Mouse (Mus musculus): ENCODE data around the gene Adh7. TPM values are rescaled to one million over a fixed set of nuclear protein-coding genes. Genes with fewer than 3 reads are reported as not detected.

Adh7 gene
- polyA plus RNA-seq, 1 experiment from 2014 or later = 0.62 TPM

- Histone ChIP-seq H3K27me3 (replicated peaks; ENCODE audit: insufficient read depth, low read length) (no peaks in the 10 kb centered on the region), H3K9ac (replicated peaks; ENCODE audit: low read depth) (no peak overlapping the region), H3K4me3 (ENCODE audit: low read depth, low read length) (no peak overlapping the region), H3K9me3 (ENCODE audit: low read length) (no peaks in the 10 kb centered on the region), H3K4me2 (replicated peaks; ENCODE audit: low read depth, low read length) (peak overlapping the region; percentile 38; the same call in 1 of the 2 replicates), H3K4me1 (ENCODE audit: insufficient read depth, low read depth, low read length) (no peaks in the 10 kb centered on the region), H3K36me3 (ENCODE audit: insufficient read depth, low read length) (no peaks in the 10 kb centered on the region), H3K27ac (ENCODE audit: low read length) (no peak overlapping the region)
- DNase-seq (ENCODE audit: low spot score) = no peak
- WGBS = 71% methylated on average over 7 of the region's 7 CpGs
- no peak for ATAC-seq
- no peak for TF ChIP-seq CTCF (IDR thresholded peaks at IDR 0.05)
- TF ChIP-seq EP300 (IDR thresholded peaks at IDR 0.05) = no peak
Measured at GRCm38 (mm10) chr3:138198722-138199068, 18.9 kb upstream of the Adh7 start.

GRCm38 (mm10) chr3:138208821-138209220, 8.7 kb upstream of the Adh7 start:
- DNase-seq (ENCODE audit: low spot score) (no peak), ATAC-seq (no peak)
- H3K36me3 ChIP-seq (ENCODE audit: insufficient read depth, low read length) = no peaks in the 10 kb centered on the region
- H3K9ac ChIP-seq (replicated peaks; ENCODE audit: low read depth) = no peak overlapping the region
- TF ChIP-seq CTCF (IDR thresholded peaks at IDR 0.05) = no peak
- TF ChIP-seq EP300 (IDR thresholded peaks at IDR 0.05) = no peak
- H3K4me1 ChIP-seq (ENCODE audit: insufficient read depth, low read depth, low read length) = no peaks in the 10 kb centered on the region
- no peak overlapping the region for H3K4me3 ChIP-seq (ENCODE audit: low read depth, low read length)
- no peaks in the 10 kb centered on the region for H3K9me3 ChIP-seq (ENCODE audit: low read length)
- WGBS = 88% methylated on average over 3 of the region's 3 CpGs
- no peak overlapping the region for H3K27ac ChIP-seq (ENCODE audit: low read length)
- no peaks in the 10 kb centered on the region for H3K27me3 ChIP-seq (replicated peaks; ENCODE audit: insufficient read depth, low read length)
- no peak overlapping the region for H3K4me2 ChIP-seq (replicated peaks; ENCODE audit: low read depth, low read length)

- no peak overlapping the region for H3K27ac ChIP-seq (ENCODE audit: low read length)
- ATAC-seq (no peak), DNase-seq (ENCODE audit: low spot score) (no peak)
- 64% methylated on average over 5 of the region's 5 CpGs for WGBS
- H3K4me1 ChIP-seq (ENCODE audit: insufficient read depth, low read depth, low read length) = no peaks in the 10 kb centered on the region
- no peaks in the 10 kb centered on the region for H3K9me3 ChIP-seq (ENCODE audit: low read length)
- H3K4me2 ChIP-seq (replicated peaks; ENCODE audit: low read depth, low read length) = no peak overlapping the region
- no peaks in the 10 kb centered on the region for H3K27me3 ChIP-seq (replicated peaks; ENCODE audit: insufficient read depth, low read length)
- no peaks in the 10 kb centered on the region for H3K36me3 ChIP-seq (ENCODE audit: insufficient read depth, low read length)
- no peak overlapping the region for H3K9ac ChIP-seq (replicated peaks; ENCODE audit: low read depth)
- TF ChIP-seq EP300 (IDR thresholded peaks at IDR 0.05) (no peak), CTCF (IDR thresholded peaks at IDR 0.05) (no peak)
- H3K4me3 ChIP-seq (ENCODE audit: low read depth, low read length) = no peak overlapping the region
Measured at GRCm38 (mm10) chr3:138210432-138211075, 7.0 kb upstream of the Adh7 start.

- no peak overlapping the region for H3K27ac ChIP-seq (ENCODE audit: low read length)
- H3K9ac ChIP-seq (replicated peaks; ENCODE audit: low read depth) = no peak overlapping the region
- WGBS = 88% methylated on average over 4 of the region's 4 CpGs
- no peaks in the 10 kb centered on the region for H3K4me1 ChIP-seq (ENCODE audit: insufficient read depth, low read depth, low read length)
- H3K9me3 ChIP-seq (ENCODE audit: low read length) = no peaks in the 10 kb centered on the region
- ATAC-seq (no peak), DNase-seq (ENCODE audit: low spot score) (no peak)
- TF ChIP-seq CTCF (IDR thresholded peaks at IDR 0.05) (no peak), EP300 (IDR thresholded peaks at IDR 0.05) (no peak)
- no peak overlapping the region for H3K4me2 ChIP-seq (replicated peaks; ENCODE audit: low read depth, low read length)
- H3K4me3 ChIP-seq (ENCODE audit: low read depth, low read length) = no peak overlapping the region
- H3K27me3 ChIP-seq (replicated peaks; ENCODE audit: insufficient read depth, low read length) = no peaks in the 10 kb centered on the region
- H3K36me3 ChIP-seq (ENCODE audit: insufficient read depth, low read length) = no peaks in the 10 kb centered on the region
Measured at GRCm38 (mm10) chr3:138212431-138212951, 5.1 kb upstream of the Adh7 start.

GRCm38 (mm10) chr3:138215395-138215989, 2.1 kb upstream of the Adh7 start:
- 45% methylated on average over 11 of the region's 11 CpGs for WGBS
- Histone ChIP-seq H3K27ac (ENCODE audit: low read length) (no peak overlapping the region), H3K9me3 (ENCODE audit: low read length) (no peaks in the 10 kb centered on the region), H3K27me3 (replicated peaks; ENCODE audit: insufficient read depth, low read length) (no peaks in the 10 kb centered on the region), H3K9ac (replicated peaks; ENCODE audit: low read depth) (no peak overlapping the region), H3K4me1 (ENCODE audit: insufficient read depth, low read depth, low read length) (no peaks in the 10 kb centered on the region), H3K4me3 (ENCODE audit: low read depth, low read length) (no peak overlapping the region), H3K4me2 (replicated peaks; ENCODE audit: low read depth, low read length) (no peak overlapping the region), H3K36me3 (ENCODE audit: insufficient read depth, low read length) (no peaks in the 10 kb centered on the region)
- TF ChIP-seq CTCF (IDR thresholded peaks at IDR 0.05) (no peak), EP300 (IDR thresholded peaks at IDR 0.05) (no peak)
- DNase-seq (ENCODE audit: low spot score) = no peak
- no peak for ATAC-seq

GRCm38 (mm10) chr3:138216091-138216490, 1.5 kb upstream of the Adh7 start:
- WGBS = 77% methylated on average over 8 of the region's 8 CpGs

More at GRCm38 (mm10) chr3:138216091-138216490, 1.5 kb upstream of the Adh7 start:
- Histone ChIP-seq H3K4me1 (ENCODE audit: insufficient read depth, low read depth, low read length) (no peaks in the 10 kb centered on the region), H3K9me3 (ENCODE audit: low read length) (no peaks in the 10 kb centered on the region), H3K27ac (ENCODE audit: low read length) (no peak overlapping the region), H3K4me2 (replicated peaks; ENCODE audit: low read depth, low read length) (no peak overlapping the region), H3K4me3 (ENCODE audit: low read depth, low read length) (no peak overlapping the region), H3K9ac (replicated peaks; ENCODE audit: low read depth) (no peak overlapping the region), H3K36me3 (ENCODE audit: insufficient read depth, low read length) (no peaks in the 10 kb centered on the region), H3K27me3 (replicated peaks; ENCODE audit: insufficient read depth, low read length) (no peaks in the 10 kb centered on the region)
- TF ChIP-seq CTCF (IDR thresholded peaks at IDR 0.05) = no peak
- no peak for TF ChIP-seq EP300 (IDR thresholded peaks at IDR 0.05)
- DNase-seq (ENCODE audit: low spot score) (peak; percentile 14), ATAC-seq (no peak)
